Comparison of ENCODE assay signal across 9 mouse cellular contexts in the genomic region with DNA sequence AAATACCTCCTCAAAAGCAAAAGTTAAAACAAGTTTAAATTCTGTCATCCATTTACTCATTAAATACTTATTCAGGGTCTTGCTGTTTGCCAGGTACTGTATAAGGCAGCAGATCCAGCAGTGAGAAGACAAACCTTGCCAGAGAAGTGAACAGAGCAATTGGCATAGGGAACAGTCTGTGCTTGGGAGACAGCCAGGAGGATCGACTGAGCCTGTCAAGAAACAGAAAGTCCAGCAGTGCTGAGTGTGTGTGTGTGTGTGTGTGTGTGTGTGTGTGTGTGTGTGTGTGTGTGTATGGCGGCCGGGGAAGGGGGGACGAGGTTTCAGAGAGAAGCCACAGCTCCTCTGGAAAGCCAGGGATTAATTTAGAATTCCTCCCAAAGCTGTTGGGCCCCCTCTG. TPM values are rescaled to one million over a fixed set of nuclear protein-coding genes. Genes with fewer than 3 reads are reported as not detected.
A peak's percentile ranks its signal among the peaks of the same experiment; 100 is the strongest.
DNase-seq lines count a peak whose midpoint lies in the region; ATAC-seq and TF ChIP-seq lines count a peak whose summit lies in the region.
"Had no signal": no experiment of that assay in that cellular context is flagged by ENCODE, and none has a peak within 500 bp of the region (broad histone marks: within the 10 kb centered on the region; RNA-seq: fewer than 3 reads in every experiment).

No protein-coding gene starts in this region.

- no peak overlapping the region for H3K4me2 ChIP-seq in midbrain, postnatal 0 days (ENCODE audit: low read depth, low read length, poor library complexity, severe bottlenecking)

- no peaks in the 10 kb centered on the region for H3K27me3 ChIP-seq in midbrain, postnatal 0 days (ENCODE audit: insufficient read depth, low read length)

- 0 out of 2 replicates have a peak, but pooled peaks have one; percentile 34 for ATAC-seq in midbrain, postnatal 0 days (ENCODE audit: low FRiP score)

- WGBS in midbrain, postnatal 0 days = 19% methylated on average over 2 of the region's 4 CpGs

- no peaks in the 10 kb centered on the region for H3K9me3 ChIP-seq in midbrain, postnatal 0 days (ENCODE audit: low read length)

- no peak overlapping the region for H3K27ac ChIP-seq in midbrain, postnatal 0 days (ENCODE audit: low read depth, low read length)
- H3K27ac ChIP-seq: macrophage had no signal

- no peak overlapping the region for H3K9ac ChIP-seq in midbrain, postnatal 0 days (replicated peaks; ENCODE audit: low read length, poor library complexity, severe bottlenecking)

- H3K4me1 ChIP-seq in midbrain, postnatal 0 days (ENCODE audit: insufficient read depth, low read length) = peaks cover 3% of the 10 kb centered on the region; the same call in 1 of the 2 replicates

- no peak overlapping the region for H3K4me3 ChIP-seq in midbrain, postnatal 0 days (ENCODE audit: low read depth, low read length)

- no peak for TF ChIP-seq CTCF in midbrain, postnatal 0 days (IDR thresholded peaks at IDR 0.05)

- no peaks in the 10 kb centered on the region for H3K36me3 ChIP-seq in midbrain, postnatal 0 days (ENCODE audit: insufficient read depth, low read length)

- peak; percentile 39 for DNase-seq in left cerebral cortex, adult 11 months (ENCODE audit: low spot score)
- no peak for DNase-seq in left cerebral cortex, adult 8-10 months (ENCODE audit: low spot score in 2 of 2)
- peak; percentile 27 for DNase-seq in cerebellum, adult 11 months
- DNase-seq in heart, adult 11 months = peak; percentile 97
- DNase-seq in kidney, postnatal 36 days = peak; percentile 84 to 89
- DNase-seq in midbrain, postnatal 0 days (ENCODE audit: low spot score) = peak; percentile 86
- no peak for DNase-seq in thymus, postnatal 36 days
- no peak for DNase-seq in spleen, postnatal 10 days (ENCODE audit: low spot score in 2 of 2)

RNA-seq across cellular contexts. Expression of gene Ssbp2, which starts 17.9 kb away (rescaled TPM):
- total RNA-seq in left cerebral cortex, adult 8-10 months (2022) = 100 to 1,000 TPM; 145 to 156 (median 149) TPM
- total RNA-seq in midbrain, postnatal 0 days (2014; rRNA removed) = 148 and 156 TPM in 2 replicates
- 167 and 170 TPM in 2 replicates for polyA plus RNA-seq in midbrain, postnatal 0 days (2015; fragmentation: Nextera tagmentation; extraction: Ambion mirVana)

Comparison
In these comparisons a context has a peak if more than half of its experiments do, and no peak if none do; other contexts are left out.
1. DNase-seq: peak in left cerebral cortex, adult 11 months (single experiment), cerebellum, adult 11 months (single experiment), heart, adult 11 months (single experiment), kidney, postnatal 36 days (2 of 2) and midbrain, postnatal 0 days (single experiment); none in left cerebral cortex, adult 8-10 months (0 of 2), thymus, postnatal 36 days (0 of 2) and spleen, postnatal 10 days (0 of 2).